Mouse (Mus musculus) E14TG2a.4 (cell line): Measurements from ENCODE around the gene Tmem59l.
"Not testable (repeated sequence)": the region's sequence is repeated elsewhere in the genome, so short reads cannot be mapped to it uniquely, and the experiment has no call there.

ENCODE experiments used
- CTCF ChIP-seq: conservative IDR thresholded peaks from 2 replicates; pipeline ENCODE4 v1.5.1; 2014; ENCODE audit warnings: low read length
- NANOG ChIP-seq: IDR thresholded peaks from 2 replicates; pipeline ENCODE4 v1.6.1; 2014; ENCODE audit warnings: borderline replicate concordance, low read length, mixed read lengths

- not testable (repeated sequence) for TF ChIP-seq NANOG, CTCF
Observed at GRCm38 (mm10) chr8:70511174-70511573, 24.0 kb upstream of the Tmem59l start.
